Mouse (Mus musculus) liver, adult 2 months (tissue): ENCODE measurements around the gene Wrb. TPM values are rescaled to one million over a fixed set of nuclear protein-coding genes. Genes with fewer than 3 reads are reported as not detected.

Experiments
- DNase-seq: peaks from one replicate; pipeline ENCODE4 v3.0.0-alpha.2; 2011; ENCODE audit warnings: low read depth, low spot score; ENCODE audit errors: extremely low read depth
- H3K27ac ChIP-seq: fragments of 200-500 bp; replicated peaks from 2 replicates; pipeline ENCODE4 v1.5.1; 2012; ENCODE audit warnings: low read depth, mild to moderate bottlenecking, control low read depth, inconsistent platforms, low read length; ENCODE audit not compliant: insufficient read depth
- H3K27me3 ChIP-seq: fragments of 200-500 bp; 2 replicates; pipeline ENCODE4 v1.6.1; 2012; ENCODE audit warnings: mild to moderate bottlenecking, moderate library complexity, low read length, inconsistent platforms; ENCODE audit not compliant: control insufficient read depth, insufficient read depth
- H3K36me3 ChIP-seq: fragments of 200-500 bp; 2 replicates; pipeline ENCODE4 v1.6.1; 2012; ENCODE audit warnings: low read length, inconsistent platforms; ENCODE audit not compliant: control insufficient read depth, insufficient read depth
- H3K4me1 ChIP-seq: fragments of 200-500 bp; 2 replicates; pipeline ENCODE4 v1.6.1; 2011; ENCODE audit warnings: low read length; ENCODE audit not compliant: control insufficient read depth, insufficient read depth
- H3K4me3 ChIP-seq: fragments of 200-500 bp; 2 replicates; pipeline ENCODE4 v1.5.1; 2011; ENCODE audit warnings: low read depth, mild to moderate bottlenecking, control low read depth, low read length, moderate library complexity; ENCODE audit not compliant: insufficient read depth
- H3K79me2 ChIP-seq: fragments of 200-500 bp; 2 replicates; pipeline ENCODE4 v1.6.1; 2012; ENCODE audit warnings: inconsistent platforms, mild to moderate bottlenecking, low read length, moderate library complexity; ENCODE audit not compliant: control insufficient read depth, insufficient read depth
- H3K9ac ChIP-seq: fragments of 200-500 bp; 2 replicates; pipeline ENCODE4 v1.6.1; 2012; ENCODE audit warnings: low read depth, mild to moderate bottlenecking, control low read depth, inconsistent platforms, low read length
- CTCF ChIP-seq: fragments of 200-500 bp; IDR thresholded peaks from 2 replicates; pipeline ENCODE4 v1.5.1; 2011; ENCODE audit warnings: low read depth, low read length, control low read depth
- POLR2A ChIP-seq: fragments of 200-500 bp; IDR thresholded peaks from 2 replicates; pipeline ENCODE4 v1.6.1; 2011; ENCODE audit warnings: low read length, control low read depth; ENCODE audit not compliant: insufficient read depth; ENCODE audit errors: extremely low read depth
- WGBS: fragments of 180-500 bp; shearing (Covaris S2); methylation state at CpG from one replicate; pipeline ENCODE4 v1.1.7; 2018; 5-methylcytosine and 5-hydroxymethylcytosine counted together
- polyA plus RNA-seq: library from polyadenylated mRNA; depleted of rRNA; stranded (reverse); fragments of >200 nt; gene quantifications from 2 replicates; pipeline ENCODE4 v1.2.3, GENCODE M21; 2012
- total RNA-seq: library from RNA; depleted of rRNA; stranded (reverse); fragments of >200 nt; gene quantifications from 2 replicates; pipeline ENCODE4 v1.2.3, GENCODE M21; 2014

Gene Wrb
- total and polyA plus RNA-seq, 2 experiments = 4.6 to 14.0 TPM

DNA sequence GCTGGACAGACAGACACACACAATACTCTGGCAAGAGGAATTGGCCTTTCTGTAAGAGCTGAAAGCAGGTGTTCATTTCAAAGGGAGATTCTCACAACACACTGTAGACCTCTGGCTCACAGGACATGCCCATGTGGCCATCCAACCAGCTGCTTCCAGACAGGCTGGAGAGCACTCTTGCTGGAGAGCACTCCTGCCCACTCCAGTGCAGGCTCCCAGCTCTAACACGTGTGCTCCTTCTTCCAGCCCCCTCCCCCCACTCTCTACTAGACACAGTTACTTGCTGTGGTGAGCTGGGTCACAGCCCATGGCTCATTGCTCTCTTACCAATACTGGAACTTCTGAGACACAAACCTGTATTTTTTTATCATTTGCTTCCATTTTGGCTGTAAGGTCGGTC lies 30.2 kb downstream of the Wrb start:
- H3K79me2 ChIP-seq = no peaks in the 10 kb centered on the region
- H3K4me1 ChIP-seq = no peaks in the 10 kb centered on the region
- H3K4me3 ChIP-seq = no peak overlapping the region
- no peak for TF ChIP-seq POLR2A
- no peak for TF ChIP-seq CTCF
- 52% methylated on average over 2 of the region's 2 CpGs for WGBS
- H3K27me3 ChIP-seq = no peaks in the 10 kb centered on the region
- DNase-seq = no peak
- H3K27ac ChIP-seq = no peak overlapping the region
- no peak overlapping the region for H3K9ac ChIP-seq
- H3K36me3 ChIP-seq = no peaks in the 10 kb centered on the region

DNA sequence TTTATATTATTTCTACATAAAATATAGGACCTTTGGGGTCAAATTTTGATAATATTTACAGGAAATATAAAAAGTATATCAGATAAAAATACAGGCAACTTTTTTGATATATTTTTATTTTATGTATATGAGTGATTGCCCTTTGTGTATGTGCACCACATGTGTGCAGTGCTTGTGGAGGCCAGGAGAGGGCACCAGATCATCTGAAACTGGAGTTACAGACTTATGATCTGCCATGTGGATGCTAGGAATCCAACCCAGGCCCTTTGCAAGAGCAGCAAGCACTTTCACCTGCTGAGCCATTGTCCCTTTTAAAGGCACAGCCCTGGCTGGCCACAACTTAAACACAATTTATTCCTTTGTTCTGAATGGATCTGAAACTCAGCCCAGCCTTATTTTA lies 33.9 kb downstream of the Wrb start:
- H3K27ac ChIP-seq = no peak overlapping the region
- H3K9ac ChIP-seq = no peak overlapping the region
- no peaks in the 10 kb centered on the region for H3K36me3 ChIP-seq
- DNase-seq = no peak
- no peaks in the 10 kb centered on the region for H3K79me2 ChIP-seq
- H3K4me3 ChIP-seq = no peak overlapping the region
- no peak for TF ChIP-seq POLR2A
- no peak for TF ChIP-seq CTCF
- no peaks in the 10 kb centered on the region for H3K4me1 ChIP-seq
- no peaks in the 10 kb centered on the region for H3K27me3 ChIP-seq

DNA sequence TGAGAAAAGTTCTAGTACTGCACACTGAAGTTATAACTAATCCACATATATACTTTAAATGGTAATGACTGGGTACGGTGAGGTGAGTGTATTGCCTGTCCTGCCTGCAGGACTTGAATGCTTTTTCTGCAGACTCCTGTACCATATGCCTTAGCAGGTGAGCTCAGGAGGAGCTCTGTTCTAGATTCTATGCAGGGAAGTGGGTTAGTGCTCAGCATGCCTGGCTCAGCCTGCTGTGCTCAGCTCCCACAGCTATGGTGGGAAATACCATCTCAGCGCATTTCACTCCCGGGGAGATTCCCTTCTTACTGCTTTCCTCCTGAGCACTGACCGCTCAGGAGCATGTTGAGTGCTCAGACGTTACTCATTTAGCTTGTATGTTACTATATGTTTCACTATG lies 42.4 kb downstream of the Wrb start:
- DNase-seq = no peak
- Histone ChIP-seq H3K36me3 (no peaks in the 10 kb centered on the region), H3K27ac (no peak overlapping the region), H3K9ac (no peak overlapping the region), H3K79me2 (no peaks in the 10 kb centered on the region), H3K4me3 (no peak overlapping the region), H3K4me1 (no peaks in the 10 kb centered on the region), H3K27me3 (peaks cover 3% of the 10 kb centered on the region)
- 84% methylated on average over 5 of the region's 5 CpGs for WGBS
- no peak for TF ChIP-seq CTCF
- no peak for TF ChIP-seq POLR2A

DNA sequence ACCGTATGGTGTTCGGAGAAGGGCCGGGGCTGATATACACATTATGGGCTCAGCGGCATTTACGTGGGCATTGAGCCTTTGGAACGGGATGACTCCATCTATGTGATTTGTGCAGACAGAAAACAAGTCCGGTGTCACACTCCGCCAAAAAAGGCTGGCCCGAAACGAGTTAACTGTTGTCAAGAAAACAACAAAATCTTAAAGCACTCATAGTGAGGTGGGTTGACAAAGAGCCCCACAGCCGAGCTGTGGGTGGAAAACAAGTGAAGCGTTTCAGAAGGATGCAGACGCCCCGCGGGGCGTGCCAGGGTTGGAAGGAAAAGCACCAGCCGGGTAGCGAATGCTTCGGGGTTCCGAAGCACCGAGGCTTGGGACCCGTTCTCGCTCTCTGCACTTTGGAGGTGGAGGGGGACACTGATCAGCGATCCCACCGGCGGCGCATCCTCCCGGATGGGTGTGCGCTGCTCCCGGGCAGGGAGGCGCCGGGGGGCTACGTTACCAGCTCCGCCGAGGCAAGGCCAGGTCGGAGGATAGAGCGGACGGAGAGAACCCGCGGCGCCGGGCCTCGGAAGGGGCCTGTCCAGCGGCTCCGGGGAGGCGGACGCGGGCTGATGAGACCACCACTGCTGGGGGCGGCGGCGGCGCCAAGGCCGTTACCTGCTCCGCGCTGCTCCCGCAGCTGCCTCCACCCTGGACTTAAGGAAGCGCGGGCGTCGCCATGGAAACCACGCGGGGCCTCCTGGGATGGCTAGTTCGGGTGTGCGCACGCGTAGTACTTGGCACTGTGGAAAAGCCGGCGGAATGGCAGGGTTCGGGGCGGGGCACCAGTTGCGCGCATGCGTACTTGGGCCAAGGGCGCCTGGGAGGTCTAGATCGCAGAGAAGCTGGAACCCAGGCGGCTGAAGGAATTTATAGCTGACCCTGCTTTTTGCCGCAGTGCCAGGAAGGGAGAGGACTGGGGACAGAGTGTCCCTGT lies 46.6 kb downstream of the Wrb start, which contains the start of gene Lca5l:
TSS of gene Lca5l (minus strand) at position 741 of the 976 bp plus-strand sequence.
- Histone ChIP-seq H3K27ac (peak within 1 kb of the TSS; percentile 72), H3K4me3 (peak within 1 kb of the TSS; percentile 79), H3K79me2 (no peaks in the 10 kb centered on the region), H3K27me3 (no peaks in the 10 kb centered on the region), H3K36me3 (no peaks in the 10 kb centered on the region), H3K4me1 (no peaks in the 10 kb centered on the region), H3K9ac (peak within 1 kb of the TSS; percentile 79)
- TF ChIP-seq CTCF = no peak
- TF ChIP-seq POLR2A = peak; percentile 50; the same call in 1 of the 2 replicates
- peak; percentile 90 for DNase-seq
- 1% methylated on average over 77 of the region's 77 CpGs for WGBS

DNA sequence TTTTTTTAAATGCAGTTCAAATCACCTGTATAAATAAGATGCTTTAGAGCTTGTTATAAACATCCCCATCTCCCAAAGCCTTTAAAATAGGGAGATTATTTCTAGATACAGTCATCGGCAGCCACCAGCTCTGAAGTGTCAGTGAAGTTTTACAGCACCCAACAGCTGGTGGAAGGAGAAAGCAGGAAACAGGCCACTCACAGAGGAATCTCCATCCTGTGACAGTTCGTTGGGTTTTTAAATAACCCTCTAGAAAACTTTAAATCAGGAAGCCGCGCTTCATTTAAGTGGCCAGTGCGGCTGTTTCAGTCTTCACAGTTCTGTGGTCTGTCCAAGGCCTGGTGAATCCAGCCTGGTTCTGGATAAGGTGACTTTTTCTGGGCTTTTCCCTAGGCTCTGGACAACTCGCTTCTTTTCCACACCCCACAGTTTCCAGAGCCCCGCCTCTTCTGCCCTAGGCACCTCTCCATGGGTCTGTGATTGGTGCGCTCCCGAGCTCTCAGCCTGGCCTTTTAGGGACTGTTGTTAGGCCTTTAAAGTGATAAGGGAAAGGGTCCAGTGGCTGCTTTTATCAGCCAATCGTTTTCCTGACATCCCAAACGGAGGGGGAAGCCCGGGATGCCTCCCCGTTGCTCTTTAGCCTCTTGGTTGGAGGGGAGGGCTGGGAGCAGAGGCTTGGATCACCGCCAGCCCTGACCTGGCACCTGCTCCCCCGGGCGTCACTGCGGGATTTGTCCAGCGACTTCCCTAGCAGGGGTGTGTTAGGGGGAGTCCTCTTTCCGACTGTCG lies 54.9 kb downstream of the Wrb start, which contains the start of gene Sh3bgr:
TSS of gene Sh3bgr (plus strand) at position 538 of the 789 bp plus-strand sequence.
- no peaks in the 10 kb centered on the region for H3K27me3 ChIP-seq
- H3K27ac ChIP-seq = no peak within 1 kb of the TSS
- no peak for TF ChIP-seq CTCF
- TF ChIP-seq POLR2A = no peak
- H3K36me3 ChIP-seq = no peaks in the 10 kb centered on the region
- WGBS = 9% methylated on average over 20 of the region's 20 CpGs
- no peak within 1 kb of the TSS; the same call in 1 of the 2 replicates for H3K9ac ChIP-seq
- DNase-seq = peak; percentile 59
- H3K4me1 ChIP-seq = no peaks in the 10 kb centered on the region
- peak within 1 kb of the TSS; percentile 49 for H3K4me3 ChIP-seq
- no peaks in the 10 kb centered on the region for H3K79me2 ChIP-seq
